Comparison of ENCODE assay signal across 8 mouse cellular contexts in the genomic region with DNA sequence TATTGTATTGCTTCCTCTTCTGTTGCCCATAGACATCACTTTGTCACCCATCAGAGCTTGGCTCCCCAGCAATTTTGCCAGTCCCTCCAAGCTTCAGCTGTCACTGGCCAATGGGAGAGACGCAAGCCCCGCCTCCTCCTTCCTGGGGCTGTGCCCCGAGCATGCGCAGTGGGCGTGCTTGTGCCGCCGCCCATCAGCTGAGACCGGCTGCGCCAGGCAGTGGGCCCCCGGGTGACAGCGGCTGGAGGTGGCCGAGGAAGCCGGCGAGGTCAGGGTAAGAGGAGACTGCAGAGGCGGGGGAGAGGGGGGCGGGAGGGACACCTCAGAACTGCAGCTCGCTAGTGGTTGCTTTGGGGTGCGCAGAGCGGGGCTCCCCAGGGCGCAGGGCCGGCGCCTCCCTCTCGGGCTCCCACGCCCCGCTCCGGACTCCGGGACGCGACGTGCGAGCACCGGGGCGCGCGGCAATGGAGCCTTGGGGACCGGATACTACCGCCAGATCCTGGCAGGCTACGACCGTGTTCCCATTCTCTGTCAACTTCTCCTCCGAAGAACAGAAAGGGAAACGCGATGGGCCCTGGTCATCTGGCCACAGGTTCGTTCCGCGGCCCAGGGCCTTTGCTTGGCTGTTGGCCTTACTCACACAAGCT. TPM values are rescaled to one million over a fixed set of nuclear protein-coding genes. Genes with fewer than 3 reads are reported as not detected.
DNase-seq lines count a peak whose midpoint lies in the region; ATAC-seq lines count a peak whose summit lies in the region.

A gene (plus strand): TSS at position 168 of the 647 bp plus-strand sequence.

- peaks cover 11% of the 10 kb centered on the region; the same call in 1 of the 2 replicates for H3K36me3 ChIP-seq in heart, embryonic 13.5 days
- H3K36me3 ChIP-seq in liver, embryonic 12.5 days = no peaks in the 10 kb centered on the region; the same call in 1 of the 2 replicates
- no peaks in the 10 kb centered on the region for H3K36me3 ChIP-seq in stomach, embryonic 15.5 days

- H3K4me2 ChIP-seq in heart, embryonic 13.5 days = peak within 1 kb of the TSS; percentile 77
- H3K4me2 ChIP-seq in liver, embryonic 12.5 days = peak within 1 kb of the TSS; percentile 77
- peak within 1 kb of the TSS; percentile 50 for H3K4me2 ChIP-seq in stomach, embryonic 15.5 days

- H3K27ac ChIP-seq in heart, embryonic 13.5 days (replicated peaks) = peak within 1 kb of the TSS; percentile 82
- peak within 1 kb of the TSS; percentile 81 for H3K27ac ChIP-seq in liver, embryonic 12.5 days
- peak within 1 kb of the TSS; percentile 72 for H3K27ac ChIP-seq in stomach, embryonic 15.5 days

- peak within 1 kb of the TSS; percentile 90 for H3K9ac ChIP-seq in heart, embryonic 13.5 days
- H3K9ac ChIP-seq in liver, embryonic 12.5 days = peak within 1 kb of the TSS; percentile 86
- peak within 1 kb of the TSS; percentile 53 for H3K9ac ChIP-seq in stomach, embryonic 15.5 days

- WGBS in heart, embryonic 13.5 days = 0% methylated on average over 44 of the region's 45 CpGs
- under 1% methylated on average over 42 of the region's 45 CpGs for WGBS in liver, embryonic 12.5 days (ENCODE audit: insufficient replicate concordance)
- under 1% methylated on average over 43 of the region's 45 CpGs for WGBS in stomach, embryonic 15.5 days

- DNase-seq in CD4-positive helper T cell, adult 2 months (ENCODE audit: low read depth, low spot score) = peak; percentile 90
- DNase-seq in brain, embryonic 18.5 days (ENCODE audit: low read depth, low spot score) = peak; percentile 79
- peak; percentile 96 for DNase-seq in kidney, postnatal 10 days
- peak; percentile 89 to 92 for DNase-seq in natural killer cell, adult 2 months (ENCODE audit: low spot score in 2 of 2)

- no peaks in the 10 kb centered on the region for H3K9me3 ChIP-seq in heart, embryonic 13.5 days
- H3K9me3 ChIP-seq in liver, embryonic 12.5 days (replicated peaks) = no peaks in the 10 kb centered on the region
- no peaks in the 10 kb centered on the region for H3K9me3 ChIP-seq in stomach, embryonic 15.5 days

- peak; percentile 98 for ATAC-seq in erythroid progenitor cell, adult 5-6 weeks (replicated peaks; ENCODE audit: low FRiP score, poor library complexity, severe bottlenecking)
- ATAC-seq in heart, embryonic 13.5 days (ENCODE audit: extremely low read depth, insufficient number of reproducible peaks, low FRiP score, low TSS enrichment) = peak; percentile 92
- peak; percentile 98 for ATAC-seq in liver, embryonic 12.5 days
- peak; percentile 96 for ATAC-seq in stomach, embryonic 15.5 days (ENCODE audit: insufficient read depth, low FRiP score, low read depth)

- peak within 1 kb of the TSS; percentile 82 for H3K4me3 ChIP-seq in heart, embryonic 13.5 days
- peak within 1 kb of the TSS; percentile 78 for H3K4me3 ChIP-seq in liver, embryonic 12.5 days
- peak within 1 kb of the TSS; percentile 83 for H3K4me3 ChIP-seq in stomach, embryonic 15.5 days (replicated peaks)

- H3K27me3 ChIP-seq in heart, embryonic 13.5 days (replicated peaks) = no peaks in the 10 kb centered on the region
- H3K27me3 ChIP-seq in liver, embryonic 12.5 days (replicated peaks) = no peaks in the 10 kb centered on the region
- H3K27me3 ChIP-seq in stomach, embryonic 15.5 days (replicated peaks) = no peaks in the 10 kb centered on the region

- peaks cover 30% of the 10 kb centered on the region for H3K4me1 ChIP-seq in heart, embryonic 13.5 days
- peaks cover 16% of the 10 kb centered on the region for H3K4me1 ChIP-seq in liver, embryonic 12.5 days
- H3K4me1 ChIP-seq in stomach, embryonic 15.5 days = 0 out of 2 replicates have a peak, but pooled peaks cover 6% of the 10 kb centered on the region

RNA-seq across cellular contexts. Expression of the gene that starts here (rescaled TPM):
- 10.8 and 21.4 TPM in 2 replicates for total RNA-seq in erythroid progenitor cell, adult 5-6 weeks (2015; ENCODE audit: low replicate concordance)
- 30.8 and 35.2 TPM in 2 replicates for total RNA-seq in erythroid progenitor cell, adult 5-6 weeks (2017; ENCODE audit: low replicate concordance)
- polyA plus RNA-seq in heart, embryonic 13.5 days (2015; fragmentation: Nextera tagmentation; extraction: Ambion mirVana) = 74.9 and 82.6 TPM in 2 replicates
- polyA plus RNA-seq in liver, embryonic 12.5 days (2016; fragmentation: Nextera tagmentation; extraction: Ambion mirVana) = 34.0 TPM in 2 replicates
- 87.8 and 91.1 TPM in 2 replicates for polyA plus RNA-seq in stomach, embryonic 15.5 days (2015; fragmentation: Nextera tagmentation; extraction: Ambion mirVana)

Comparison
In these comparisons a context has a peak if more than half of its experiments do, and no peak if none do; other contexts are left out.
1. Peak in every context shown above with its lines: DNase-seq, ATAC-seq, H3K4me3 ChIP-seq and H3K27ac ChIP-seq.